Mouse (Mus musculus) ES-Bruce4 (cell line): ENCODE measurements around the gene Lingo3. TPM values are rescaled to one million over a fixed set of nuclear protein-coding genes. Genes with fewer than 3 reads are reported as not detected.

Experiments
- H3K27ac ChIP-seq: 2 replicates; pipeline ENCODE4 v1.5.1; 2012; ENCODE audit warnings: low read length, inconsistent platforms; ENCODE audit not compliant: insufficient read depth
- H3K27me3 ChIP-seq: 2 replicates; pipeline ENCODE4 v1.6.1; 2012; ENCODE audit warnings: mild to moderate bottlenecking, low read length, inconsistent platforms; ENCODE audit not compliant: control insufficient read depth, poor library complexity, insufficient read depth, severe bottlenecking
- H3K36me3 ChIP-seq: 2 replicates; pipeline ENCODE4 v1.6.1; 2012; ENCODE audit warnings: inconsistent platforms, mild to moderate bottlenecking, low read length, moderate library complexity; ENCODE audit not compliant: control insufficient read depth, poor library complexity, insufficient read depth, severe bottlenecking
- H3K4me1 ChIP-seq: one replicate; pipeline ENCODE4 v1.8.1; 2011; ENCODE audit warnings: low read length; ENCODE audit not compliant: control insufficient read depth, insufficient read depth
- H3K4me3 ChIP-seq: 2 replicates; pipeline ENCODE4 v1.5.1; 2011; ENCODE audit warnings: low read depth, mild to moderate bottlenecking, low read length
- H3K9ac ChIP-seq: 2 replicates; pipeline ENCODE4 v1.6.1; 2012; ENCODE audit warnings: low read depth, mild to moderate bottlenecking, inconsistent platforms; ENCODE audit not compliant: poor library complexity, severe bottlenecking
- H3K9me3 ChIP-seq: replicated peaks from 2 replicates; pipeline ENCODE4 v1.6.1; 2012; ENCODE audit warnings: mild to moderate bottlenecking, low read length, inconsistent platforms; ENCODE audit not compliant: control insufficient read depth, poor library complexity, insufficient read depth, severe bottlenecking
- CTCF ChIP-seq: IDR thresholded peaks from one replicate; pipeline ENCODE4 v1.8.1; 2011; ENCODE audit warnings: low read depth, low read length
- EP300 ChIP-seq: IDR thresholded peaks from 2 replicates; pipeline ENCODE4 v1.6.1; 2011; ENCODE audit warnings: low read depth, low read length; ENCODE audit not compliant: insufficient read depth
- POLR2A ChIP-seq: IDR thresholded peaks from one replicate; pipeline ENCODE4 v1.8.1; 2011; ENCODE audit warnings: low read length; ENCODE audit not compliant: insufficient read depth
- polyA plus RNA-seq: library from polyadenylated mRNA; stranded (reverse); fragments of >200 nt; gene quantifications from 2 replicates; pipeline ENCODE4 v1.2.4, GENCODE M21; 2011; ENCODE audit warnings: low read depth; ENCODE audit not compliant: missing spikeins, insufficient read depth, insufficient read length

Gene Lingo3
- polyA plus RNA-seq, 1 experiment = 1.2 TPM

DNA sequence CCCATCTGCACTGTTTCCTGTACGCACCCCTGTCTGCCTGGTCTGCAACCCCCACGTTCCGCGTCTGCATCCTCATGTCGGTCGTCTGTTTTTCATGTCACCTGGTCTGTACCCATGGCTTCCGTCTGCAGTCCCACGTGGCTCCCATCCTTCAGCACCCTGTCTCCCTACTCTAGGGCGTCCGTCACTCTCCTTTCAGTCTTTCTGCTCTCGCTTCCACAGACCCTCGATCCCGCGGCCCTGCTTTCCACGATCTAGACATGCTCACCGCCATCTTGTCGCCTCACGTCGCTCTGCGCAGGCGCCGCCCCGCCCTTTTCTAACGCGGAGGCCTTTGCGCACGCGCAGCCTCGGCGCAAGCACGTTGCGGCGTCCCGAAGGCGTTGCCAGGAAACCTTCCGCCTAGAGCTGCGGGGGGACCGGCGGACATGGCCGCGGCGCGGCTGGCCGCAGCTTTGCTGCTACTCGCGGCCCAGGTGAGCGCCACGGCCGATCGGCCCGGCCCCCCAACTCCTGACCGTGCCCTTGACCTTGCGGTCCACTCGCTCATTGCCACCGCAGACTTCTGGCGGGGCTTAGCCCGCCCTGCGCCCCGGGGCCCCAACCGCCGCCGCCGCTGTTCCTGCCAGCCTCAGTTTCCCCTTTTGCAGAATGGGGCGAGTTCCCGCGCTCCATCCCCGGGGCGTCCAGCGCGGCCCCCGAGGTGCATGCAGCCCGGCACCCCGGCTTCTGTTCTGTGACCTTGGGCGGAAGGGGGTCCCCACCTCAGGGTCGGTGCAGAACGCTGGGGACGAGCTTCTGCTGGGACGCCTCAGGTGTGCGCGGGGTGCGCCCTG lies 11.3 kb upstream of the Lingo3 start, which contains the start of the genes Lsm7 and Sppl2b:
TSS of gene Lsm7 (minus strand) at position 297 of the 836 bp plus-strand sequence.
TSS of gene Sppl2b (plus strand) at position 363 of the 836 bp plus-strand sequence.
- H3K4me3 ChIP-seq = peak within 1 kb of the TSS; percentile 87
- no peaks in the 10 kb centered on the region for H3K27me3 ChIP-seq
- H3K9me3 ChIP-seq = no peaks in the 10 kb centered on the region
- H3K4me1 ChIP-seq = no peaks in the 10 kb centered on the region
- H3K9ac ChIP-seq = peak within 1 kb of the TSS; percentile 43
- TF ChIP-seq CTCF = no peak
- TF ChIP-seq EP300 = 0 out of 2 replicates have a peak, but pooled peaks have one; percentile 16
- peak; percentile 77 for TF ChIP-seq POLR2A
- no peak within 1 kb of the TSS for H3K27ac ChIP-seq
- H3K36me3 ChIP-seq = 0 out of 2 replicates have a peak, but pooled peaks cover 3% of the 10 kb centered on the region

- H3K9me3 ChIP-seq = no peaks in the 10 kb centered on the region
- no peak overlapping the region for H3K27ac ChIP-seq
- H3K9ac ChIP-seq = no peak overlapping the region
- H3K4me1 ChIP-seq = peaks cover 3% of the 10 kb centered on the region
- TF ChIP-seq EP300 (no peak), POLR2A (no peak), CTCF (no peak)
- no peak overlapping the region for H3K4me3 ChIP-seq
- H3K36me3 ChIP-seq = 0 out of 2 replicates have a peak, but pooled peaks cover 3% of the 10 kb centered on the region
- no peaks in the 10 kb centered on the region for H3K27me3 ChIP-seq
Measured at GRCm38 (mm10) chr10:80848571-80848970, 4.7 kb upstream of the Lingo3 start.

DNA sequence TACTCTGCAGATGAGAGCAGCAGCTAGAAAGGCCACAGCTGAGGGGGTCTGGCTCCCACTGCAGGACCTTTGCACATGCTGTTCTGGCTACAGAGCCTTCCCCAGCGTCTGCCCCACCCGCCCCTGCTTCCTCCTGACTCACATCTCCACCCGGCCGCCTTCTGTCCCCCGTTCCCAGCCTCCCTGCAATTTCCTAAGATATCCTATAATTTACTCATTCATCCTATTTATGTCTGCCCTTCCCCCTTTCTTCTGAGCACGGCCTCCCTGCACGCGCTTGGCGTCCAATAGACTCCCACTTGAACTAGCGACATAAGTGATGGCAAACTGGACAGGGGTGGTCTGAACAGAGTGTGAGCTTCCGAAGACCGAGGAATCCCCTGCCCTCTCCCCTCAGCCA lies 1.9 kb upstream of the Lingo3 start:
- no peak overlapping the region for H3K9ac ChIP-seq
- H3K27ac ChIP-seq = no peak overlapping the region
- H3K27me3 ChIP-seq = no peaks in the 10 kb centered on the region
- peaks cover 3% of the 10 kb centered on the region for H3K4me1 ChIP-seq
- H3K4me3 ChIP-seq = no peak overlapping the region
- TF ChIP-seq CTCF (no peak), EP300 (no peak), POLR2A (no peak)
- no peaks in the 10 kb centered on the region for H3K9me3 ChIP-seq
- H3K36me3 ChIP-seq = no peaks in the 10 kb centered on the region

GRCm38 (mm10) chr10:80845055-80845693 lies 1.3 kb upstream of the Lingo3 start:
- H3K27ac ChIP-seq = no peak overlapping the region
- peaks cover 3% of the 10 kb centered on the region for H3K4me1 ChIP-seq
- no peak overlapping the region for H3K9ac ChIP-seq
- no peak for TF ChIP-seq POLR2A
- no peak for TF ChIP-seq CTCF
- TF ChIP-seq EP300 = no peak
- H3K9me3 ChIP-seq = no peaks in the 10 kb centered on the region
- H3K27me3 ChIP-seq = no peaks in the 10 kb centered on the region
- H3K36me3 ChIP-seq = no peaks in the 10 kb centered on the region
- H3K4me3 ChIP-seq = no peak overlapping the region

GRCm38 (mm10) chr10:80843087-80843930 lies 530 bp downstream of the Lingo3 start:
- Histone ChIP-seq H3K36me3 (no peaks in the 10 kb centered on the region), H3K9ac (peak overlapping the region; percentile 63), H3K9me3 (no peaks in the 10 kb centered on the region), H3K4me3 (peak overlapping the region; percentile 52), H3K27ac (no peak overlapping the region), H3K27me3 (no peaks in the 10 kb centered on the region), H3K4me1 (peaks cover 3% of the 10 kb centered on the region)
- TF ChIP-seq CTCF = no peak
- TF ChIP-seq POLR2A = no peak
